Mouse (Mus musculus): Measurements from ENCODE around the gene Bnip1. TPM values are rescaled to one million over a fixed set of nuclear protein-coding genes. Genes with fewer than 3 reads are reported as not detected.

Bnip1 gene
- polyA plus RNA-seq, 1 experiment from 2014 or later = 56.8 TPM

- peak overlapping the region; percentile 97 for H3K9ac ChIP-seq (ENCODE audit: low read length)
- H3K4me1 ChIP-seq (ENCODE audit: control insufficient read depth, insufficient read depth, low read length) = no peaks in the 10 kb centered on the region; the same call in 1 of the 2 replicates
- peak overlapping the region; percentile 95 for H3K27ac ChIP-seq (ENCODE audit: low read length)
- H3K27me3 ChIP-seq (ENCODE audit: control insufficient read depth, insufficient read depth, low read length) = peaks cover 46% of the 10 kb centered on the region
- H3K4me2 ChIP-seq (ENCODE audit: low read depth, low read length) = peak overlapping the region; percentile 77
- ATAC-seq (replicated peaks; ENCODE audit: extremely low read depth, insufficient read depth, low FRiP score) = peak; percentile 92
- H3K36me3 ChIP-seq (ENCODE audit: control insufficient read depth, insufficient read depth) = no peaks in the 10 kb centered on the region
- WGBS = 3% methylated on average over 47 of the region's 48 CpGs
- H3K9me3 ChIP-seq (replicated peaks; ENCODE audit: control insufficient read depth, low read length) = no peaks in the 10 kb centered on the region
- H3K4me3 ChIP-seq (ENCODE audit: low read length) = peak overlapping the region; percentile 77
Measured at GRCm38 (mm10) chr17:26840922-26841731, 60.3 kb downstream of the Bnip1 start.

GRCm38 (mm10) chr17:26841981-26842380 lies 61.1 kb downstream of the Bnip1 start:
- Histone ChIP-seq H3K4me1 (ENCODE audit: control insufficient read depth, insufficient read depth, low read length) (no peaks in the 10 kb centered on the region; the same call in 1 of the 2 replicates), H3K4me3 (ENCODE audit: low read length) (peak overlapping the region; percentile 57), H3K36me3 (ENCODE audit: control insufficient read depth, insufficient read depth) (no peaks in the 10 kb centered on the region), H3K9ac (ENCODE audit: low read length) (peak overlapping the region; percentile 89), H3K27me3 (ENCODE audit: control insufficient read depth, insufficient read depth, low read length) (peaks cover 46% of the 10 kb centered on the region), H3K4me2 (ENCODE audit: low read depth, low read length) (peak overlapping the region; percentile 77), H3K9me3 (replicated peaks; ENCODE audit: control insufficient read depth, low read length) (no peaks in the 10 kb centered on the region), H3K27ac (ENCODE audit: low read length) (peak overlapping the region; percentile 95)
- ATAC-seq (replicated peaks; ENCODE audit: extremely low read depth, insufficient read depth, low FRiP score) = peak; percentile 12; the same call in 1 of the 2 replicates
- 11% methylated on average over 5 of the region's 5 CpGs for WGBS

Other genes starting within 250 kb of the Bnip1 start
- gene Ergic1, start 219.6 kb upstream of the Bnip1 start, polyA plus RNA-seq (2015; fragmentation: Nextera tagmentation; extraction: Ambion mirVana) = 82.7 and 84.9 TPM in 2 replicates
- 35.5 and 35.7 TPM in 2 replicates for gene Dusp1, start 218.9 kb upstream of the Bnip1 start, polyA plus RNA-seq (2015; fragmentation: Nextera tagmentation; extraction: Ambion mirVana)
- 216 and 249 TPM in 2 replicates for gene Atp6v0e, start 117.8 kb upstream of the Bnip1 start, polyA plus RNA-seq (2015; fragmentation: Nextera tagmentation; extraction: Ambion mirVana)
- 5.9 and 6.4 TPM in 2 replicates for gene Crebrf, start 65.4 kb upstream of the Bnip1 start, polyA plus RNA-seq (2015; fragmentation: Nextera tagmentation; extraction: Ambion mirVana)
- 123 and 132 TPM in 2 replicates for gene Nkx2-5, start 63.9 kb downstream of the Bnip1 start, polyA plus RNA-seq (2015; fragmentation: Nextera tagmentation; extraction: Ambion mirVana)
- gene Kifc5b, start 136.0 kb downstream of the Bnip1 start, polyA plus RNA-seq (2015; fragmentation: Nextera tagmentation; extraction: Ambion mirVana) = 6.2 and 6.9 TPM in 2 replicates
- gene Phf1, start 152.0 kb downstream of the Bnip1 start, polyA plus RNA-seq (2015; fragmentation: Nextera tagmentation; extraction: Ambion mirVana) = 7.5 and 8.7 TPM in 2 replicates
- gene Cuta, start 158.5 kb downstream of the Bnip1 start, polyA plus RNA-seq (2015; fragmentation: Nextera tagmentation; extraction: Ambion mirVana) = 163 and 169 TPM in 2 replicates
- 1.2 and 1.3 TPM in 2 replicates for gene Syngap1, start 160.2 kb downstream of the Bnip1 start, polyA plus RNA-seq (2015; fragmentation: Nextera tagmentation; extraction: Ambion mirVana)
- 10.0 and 12.0 TPM in 2 replicates for gene Zbtb9, start 192.1 kb downstream of the Bnip1 start, polyA plus RNA-seq (2015; fragmentation: Nextera tagmentation; extraction: Ambion mirVana)
- gene Bak1, start 247.9 kb downstream of the Bnip1 start, polyA plus RNA-seq (2015; fragmentation: Nextera tagmentation; extraction: Ambion mirVana) = 5.8 and 6.2 TPM in 2 replicates